Mouse (Mus musculus) heart, embryonic 11.5 days (tissue): ENCODE results near the gene Cdk5r1. TPM values are rescaled to one million over a fixed set of nuclear protein-coding genes. Genes with fewer than 3 reads are reported as not detected.
"Not testable (repeated sequence)": the region's sequence is repeated elsewhere in the genome, so short reads cannot be mapped to it uniquely, and the experiment has no call there.

ENCODE experiments used
- ATAC-seq: fragments of 200-750 bp; cut with Nextera tagmentation; replicated peaks from 2 replicates; pipeline ENCODE4 v1.8.0; 2017; ENCODE audit warnings: moderate library complexity; ENCODE audit not compliant: insufficient number of reproducible peaks, low FRiP score, low TSS enrichment
- H3K27ac ChIP-seq: fragments of 300-500 bp; sonication (generic); 2 replicates; pipeline ENCODE4 v1.5.1; 2014; ENCODE audit warnings: mild to moderate bottlenecking, low read depth, low read length
- H3K27me3 ChIP-seq: fragments of 300-500 bp; sonication (generic); 2 replicates; pipeline ENCODE4 v1.6.1; 2014; ENCODE audit warnings: mild to moderate bottlenecking, low read length, mixed read lengths; ENCODE audit not compliant: control insufficient read depth, insufficient read depth
- H3K36me3 ChIP-seq: fragments of 300-500 bp; sonication (generic); 2 replicates; pipeline ENCODE4 v1.6.1; 2014; ENCODE audit warnings: mild to moderate bottlenecking, low read length, moderate library complexity, mixed read lengths; ENCODE audit not compliant: control insufficient read depth, insufficient read depth
- H3K4me1 ChIP-seq: fragments of 300-500 bp; sonication (generic); 2 replicates; pipeline ENCODE4 v1.6.1; 2014; ENCODE audit warnings: low read length; ENCODE audit not compliant: control insufficient read depth, insufficient read depth
- H3K4me2 ChIP-seq: fragments of 300-500 bp; sonication (generic); 2 replicates; pipeline ENCODE4 v1.6.1; 2014; ENCODE audit warnings: mild to moderate bottlenecking, moderate library complexity
- H3K4me3 ChIP-seq: fragments of 300-500 bp; sonication (generic); 2 replicates; pipeline ENCODE4 v1.5.1; 2014; ENCODE audit warnings: low read depth, low read length
- H3K9ac ChIP-seq: fragments of 300-500 bp; sonication (generic); 2 replicates; pipeline ENCODE4 v1.6.1; 2014; ENCODE audit warnings: mild to moderate bottlenecking, low read depth, low read length, moderate library complexity
- H3K9me3 ChIP-seq: fragments of 300-500 bp; sonication (generic); replicated peaks from 2 replicates; pipeline ENCODE4 v1.6.1; 2016; ENCODE audit warnings: low read length; ENCODE audit not compliant: control insufficient read depth
- WGBS: fragments of 180-500 bp; shearing (Covaris S2); extraction: QIAGEN DNeasy Blood & Tissue Kit; methylation state at CpG from one replicate; pipeline ENCODE4 v1.1.7; 2014; ENCODE audit not compliant: insufficient replicate concordance; 5-methylcytosine and 5-hydroxymethylcytosine counted together
- polyA plus RNA-seq: library from polyadenylated mRNA; unstranded; fragments of >200 nt; fragmentation: Nextera tagmentation; extraction: Ambion mirVana; gene quantifications from 2 replicates; pipeline ENCODE4 v1.2.1, GENCODE M21; 2014

Cdk5r1 gene
- polyA plus RNA-seq, 1 experiment from 2014 or later = 0.74 TPM

DNA sequence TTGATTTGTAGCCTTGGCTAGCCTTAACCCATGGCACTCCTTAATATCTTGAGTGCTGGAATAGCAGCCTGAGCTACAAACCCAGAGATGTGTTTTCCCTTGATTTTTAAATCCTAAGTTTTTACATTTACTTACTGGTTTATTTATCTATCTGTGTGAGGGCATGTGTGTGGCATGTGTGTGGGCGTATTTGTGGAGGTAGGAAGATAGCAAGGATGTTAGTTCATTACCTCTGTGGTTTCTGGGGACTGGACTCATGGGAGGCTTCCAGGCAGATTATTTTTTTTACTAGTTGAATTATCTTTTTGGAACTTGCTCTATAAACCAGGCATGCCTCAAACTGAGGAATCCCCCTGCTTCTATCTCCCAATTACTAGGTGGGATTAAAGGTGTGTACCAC is 23.6 kb upstream of the Cdk5r1 start:
- 97% methylated on average over 1 of the region's 1 CpGs for WGBS
- Histone ChIP-seq H3K4me2 (no peak overlapping the region), H3K9ac (no peak overlapping the region), H3K36me3 (peaks cover 12% of the 10 kb centered on the region), H3K9me3 (no peaks in the 10 kb centered on the region), H3K27me3 (no peaks in the 10 kb centered on the region), H3K4me1 (no peaks in the 10 kb centered on the region), H3K27ac (no peak overlapping the region), H3K4me3 (no peak overlapping the region)
- no peak for ATAC-seq

DNA sequence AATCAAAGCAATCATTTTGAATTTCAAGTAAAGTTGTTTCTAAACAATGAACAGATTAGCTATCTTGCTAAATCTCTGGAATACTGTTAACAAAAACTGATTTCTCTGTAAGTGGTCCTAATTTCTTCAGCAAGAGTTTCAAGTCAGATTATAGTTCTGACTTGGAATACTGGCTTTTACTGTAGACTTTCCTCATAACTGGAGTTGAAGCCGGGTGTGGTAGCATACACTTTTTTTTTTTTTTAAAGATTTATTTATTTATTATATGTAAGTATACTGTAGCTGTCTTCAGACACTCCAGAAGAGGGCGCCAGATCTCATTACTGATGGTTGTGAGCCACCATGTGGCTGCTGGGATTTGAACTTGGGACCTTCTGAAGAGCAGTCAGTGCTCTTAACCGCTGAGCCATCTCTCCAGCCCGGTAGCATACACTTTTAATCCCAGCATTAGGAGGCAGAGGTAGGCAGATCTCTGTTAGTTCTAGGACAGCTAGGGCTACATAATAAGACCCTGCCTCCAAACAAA is 13.2 kb upstream of the Cdk5r1 start:
- not testable (repeated sequence) for H3K4me2 ChIP-seq, H3K4me1 ChIP-seq, H3K27me3 ChIP-seq, H3K9ac ChIP-seq, H3K27ac ChIP-seq, H3K4me3 ChIP-seq, H3K9me3 ChIP-seq, ATAC-seq
- H3K36me3 ChIP-seq = peaks cover 29% of the 10 kb centered on the region
- 87% methylated on average over 4 of the region's 4 CpGs for WGBS

GRCm38 (mm10) chr11:80471836-80472605 is 4.8 kb upstream of the Cdk5r1 start:
- WGBS = 80% methylated on average over 16 of the region's 16 CpGs
- Histone ChIP-seq H3K27me3 (no peaks in the 10 kb centered on the region), H3K4me3 (no peak overlapping the region), H3K4me1 (no peaks in the 10 kb centered on the region), H3K9ac (no peak overlapping the region), H3K9me3 (no peaks in the 10 kb centered on the region), H3K4me2 (no peak overlapping the region), H3K36me3 (peaks cover 34% of the 10 kb centered on the region), H3K27ac (no peak overlapping the region)
- ATAC-seq = no peak

DNA sequence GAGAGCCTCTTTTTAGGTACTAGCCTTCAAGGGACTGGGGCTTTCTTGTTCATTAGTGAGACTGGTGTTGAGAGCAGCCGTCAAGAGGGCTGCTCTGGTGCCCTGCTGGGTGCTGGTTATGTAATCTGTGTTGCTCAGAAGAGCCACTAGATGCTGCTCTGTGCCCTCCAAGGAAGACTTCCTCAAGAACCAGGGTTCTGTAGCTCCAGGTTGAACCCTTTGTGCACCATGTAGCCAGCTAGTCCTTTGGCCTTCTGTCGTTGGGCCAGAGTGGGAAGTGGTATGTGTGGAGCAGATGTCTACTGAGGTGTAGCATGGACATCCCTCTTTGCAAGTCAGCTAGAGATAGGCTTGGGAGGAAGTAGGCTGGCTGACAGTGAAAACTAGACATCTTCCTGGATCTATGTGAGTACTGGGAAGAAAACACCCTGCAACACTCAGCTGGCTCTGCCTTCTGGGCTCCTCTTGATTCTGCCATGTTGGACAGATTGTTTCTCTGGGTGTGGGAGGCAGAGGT is 2.6 kb upstream of the Cdk5r1 start:
- Histone ChIP-seq H3K4me1 (peaks cover 7% of the 10 kb centered on the region), H3K9ac (no peak overlapping the region), H3K4me3 (no peak overlapping the region), H3K9me3 (no peaks in the 10 kb centered on the region), H3K36me3 (peaks cover 26% of the 10 kb centered on the region), H3K27ac (no peak overlapping the region), H3K4me2 (no peak overlapping the region), H3K27me3 (peaks cover 11% of the 10 kb centered on the region)
- WGBS = 56% methylated on average over 2 of the region's 2 CpGs
- no peak for ATAC-seq

- 94% methylated on average over 11 of the region's 11 CpGs for WGBS
- Histone ChIP-seq H3K27me3 (peaks cover 14% of the 10 kb centered on the region), H3K9ac (no peak overlapping the region), H3K27ac (no peak overlapping the region), H3K4me2 (no peak overlapping the region), H3K4me3 (no peak overlapping the region), H3K9me3 (no peaks in the 10 kb centered on the region), H3K4me1 (peaks cover 7% of the 10 kb centered on the region), H3K36me3 (peaks cover 20% of the 10 kb centered on the region)
- ATAC-seq = no peak
Observed at GRCm38 (mm10) chr11:80474846-80475245, 2.0 kb upstream of the Cdk5r1 start.

GRCm38 (mm10) chr11:80475544-80475943 is 1.3 kb upstream of the Cdk5r1 start:
- Histone ChIP-seq H3K9me3 (no peaks in the 10 kb centered on the region), H3K9ac (no peak overlapping the region), H3K27ac (no peak overlapping the region), H3K4me2 (no peak overlapping the region), H3K4me1 (peaks cover 7% of the 10 kb centered on the region), H3K27me3 (peaks cover 14% of the 10 kb centered on the region), H3K36me3 (peaks cover 13% of the 10 kb centered on the region), H3K4me3 (no peak overlapping the region)
- no peak for ATAC-seq
- 76% methylated on average over 9 of the region's 9 CpGs for WGBS

- Histone ChIP-seq H3K36me3 (peaks cover 7% of the 10 kb centered on the region; the same call in 1 of the 2 replicates), H3K4me2 (peak overlapping the region; percentile 100)
- 16% methylated on average over 52 of the region's 55 CpGs for WGBS
Observed at GRCm38 (mm10) chr11:80477341-80478199, 747 bp downstream of the Cdk5r1 start.

DNA sequence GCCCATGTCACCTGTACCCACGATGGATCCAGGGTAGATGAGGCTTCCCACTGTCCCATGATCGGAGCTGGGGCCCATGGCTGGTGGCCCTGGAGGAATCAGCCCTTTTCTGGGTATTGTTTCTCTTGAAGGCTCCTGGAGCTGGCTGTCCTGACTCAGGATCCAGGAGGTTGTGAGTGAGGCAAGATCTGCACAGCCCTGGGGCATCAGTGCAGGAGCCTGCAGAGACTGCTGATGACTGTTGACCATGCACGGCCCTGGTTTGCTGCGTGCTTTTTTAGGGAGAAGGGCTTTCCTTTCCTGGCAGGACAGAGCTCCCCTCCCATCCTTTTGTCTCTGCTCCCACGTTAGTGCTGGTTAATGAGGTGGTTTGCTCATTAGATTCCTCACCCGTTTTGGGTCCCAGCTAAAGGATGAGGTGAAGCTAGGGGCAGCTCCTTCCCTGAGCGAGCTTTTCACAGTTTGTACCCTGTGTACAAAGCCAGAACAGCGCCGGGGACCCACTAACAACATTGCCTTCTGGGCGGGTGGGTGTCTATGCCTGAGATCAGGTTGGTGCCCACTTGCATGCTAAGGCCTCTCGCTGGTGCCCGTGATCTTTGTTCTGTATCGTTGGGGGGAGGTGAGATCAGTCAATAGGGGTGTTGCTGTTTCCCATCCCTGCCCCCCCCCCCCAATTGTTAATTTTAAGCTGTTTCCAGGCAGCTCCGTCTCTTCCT is 2.0 kb downstream of the Cdk5r1 start:
- no peak for ATAC-seq

More at GRCm38 (mm10) chr11:80477341-80478199, 747 bp downstream of the Cdk5r1 start:
- peak overlapping the region; percentile 72 for H3K4me3 ChIP-seq
- H3K9me3 ChIP-seq = no peaks in the 10 kb centered on the region
- no peak; the same call in 1 of the 2 replicates for ATAC-seq
- peaks cover 7% of the 10 kb centered on the region for H3K4me1 ChIP-seq
- peak overlapping the region; percentile 29; the same call in 1 of the 2 replicates for H3K27ac ChIP-seq
- H3K9ac ChIP-seq = peak overlapping the region; percentile 70
- H3K27me3 ChIP-seq = peaks cover 14% of the 10 kb centered on the region

More for the DNA sequence above, 2.0 kb downstream of the Cdk5r1 start:
- Histone ChIP-seq H3K27ac (no peak overlapping the region), H3K27me3 (peaks cover 21% of the 10 kb centered on the region), H3K4me2 (no peak overlapping the region), H3K36me3 (0 out of 2 replicates have a peak, but pooled peaks cover 3% of the 10 kb centered on the region), H3K4me1 (peaks cover 7% of the 10 kb centered on the region), H3K9me3 (no peaks in the 10 kb centered on the region), H3K9ac (no peak overlapping the region), H3K4me3 (no peak overlapping the region)
- 74% methylated on average over 14 of the region's 14 CpGs for WGBS
